Mouse (Mus musculus) kidney, postnatal 0 days (tissue): ENCODE data around the gene Hoxa5. TPM values are rescaled to one million over a fixed set of nuclear protein-coding genes. Genes with fewer than 3 reads are reported as not detected.

Experiments
- ATAC-seq: fragments of 200-750 bp; cut with Nextera tagmentation; replicated peaks from 2 replicates; pipeline ENCODE4 v1.8.0; 2017; ENCODE audit warnings: low read depth, moderate number of reproducible peaks, moderate TSS enrichment, moderate library complexity; ENCODE audit not compliant: low FRiP score
- DNase-seq: peaks from one replicate; pipeline ENCODE4 v3.0.0-alpha.2; 2016; ENCODE audit warnings: low spot score
- H3K27ac ChIP-seq: fragments of 300-500 bp; sonication (generic); 2 replicates; pipeline ENCODE4 v1.5.1; 2014; ENCODE audit warnings: mild to moderate bottlenecking
- H3K27me3 ChIP-seq: fragments of 300-500 bp; sonication (generic); 2 replicates; pipeline ENCODE4 v1.6.1; 2014; ENCODE audit warnings: low read length, mixed read lengths; ENCODE audit not compliant: insufficient read depth
- H3K36me3 ChIP-seq: fragments of 300-500 bp; sonication (generic); 2 replicates; pipeline ENCODE4 v1.6.1; 2014; ENCODE audit warnings: low read length, mixed read lengths; ENCODE audit not compliant: insufficient read depth
- H3K4me1 ChIP-seq: fragments of 300-500 bp; sonication (generic); replicated peaks from 2 replicates; pipeline ENCODE4 v1.6.1; 2014; ENCODE audit warnings: antibody characterized with exemption, low read length, mixed read lengths; ENCODE audit not compliant: insufficient read depth
- H3K4me2 ChIP-seq: fragments of 300-500 bp; sonication (generic); 2 replicates; pipeline ENCODE4 v1.6.1; 2014; ENCODE audit warnings: mild to moderate bottlenecking, low read length, moderate library complexity, mixed read lengths
- H3K4me3 ChIP-seq: fragments of 300-500 bp; sonication (generic); replicated peaks from 2 replicates; pipeline ENCODE4 v1.5.1; 2014; ENCODE audit warnings: low read depth, low read length
- H3K9ac ChIP-seq: fragments of 300-500 bp; sonication (generic); 2 replicates; pipeline ENCODE4 v1.6.1; 2014; ENCODE audit warnings: low read depth, low read length
- H3K9me3 ChIP-seq: fragments of 300-500 bp; sonication (generic); replicated peaks from 2 replicates; pipeline ENCODE4 v1.6.1; 2016; ENCODE audit warnings: low read length, inconsistent platforms, mixed read lengths
- CTCF ChIP-seq: IDR thresholded peaks from 2 replicates; pipeline ENCODE4 v1.5.1; 2016; ENCODE audit warnings: antibody characterized with exemption, low read depth, mild to moderate bottlenecking, moderate library complexity
- WGBS: fragments of 180-500 bp; shearing (Covaris S2); extraction: QIAGEN DNeasy Blood & Tissue Kit; methylation state at CpG from one replicate; pipeline ENCODE4 v1.1.7; 2014; 5-methylcytosine and 5-hydroxymethylcytosine counted together
- polyA plus RNA-seq: library from polyadenylated mRNA; unstranded; fragments of >200 nt; fragmentation: Nextera tagmentation; extraction: Ambion mirVana; gene quantifications from 2 replicates; pipeline ENCODE4 v1.2.1, GENCODE M21; 2015

Hoxa5 gene
- polyA plus RNA-seq, 1 experiment from 2014 or later, result 10.4 TPM

DNA sequence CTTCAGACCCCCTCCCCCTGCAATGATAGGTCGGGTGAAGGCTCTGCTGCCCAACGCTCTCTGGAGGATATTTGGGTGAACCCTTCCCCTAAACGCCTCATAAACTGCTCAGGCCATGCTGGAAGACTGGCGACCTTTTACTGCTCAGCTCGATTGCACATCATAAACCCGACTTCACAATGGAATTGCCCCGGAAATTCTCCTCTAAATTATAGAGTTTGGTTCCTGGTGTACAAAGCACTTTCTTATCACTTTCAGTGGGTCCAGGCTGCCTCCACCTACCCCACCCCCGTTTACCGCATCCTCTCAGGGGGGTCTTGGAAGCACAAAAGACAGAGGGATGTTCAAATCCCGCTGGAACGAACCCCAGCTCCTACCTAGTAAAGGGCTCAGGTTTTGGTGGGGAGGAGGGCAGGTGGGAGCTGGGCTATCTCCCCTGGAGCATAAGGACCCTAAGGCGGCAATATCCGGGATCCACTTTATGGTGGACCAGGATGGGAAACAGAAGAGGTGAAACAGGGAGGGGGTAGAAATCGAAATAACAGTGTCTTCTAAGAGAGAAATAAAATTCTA is 14.3 kb upstream of the Hoxa5 start:
- 25% methylated on average over 14 of the region's 14 CpGs for WGBS
- no peaks in the 10 kb centered on the region for H3K27me3 ChIP-seq
- H3K36me3 ChIP-seq, result no peaks in the 10 kb centered on the region
- peak overlapping the region; percentile 96 for H3K27ac ChIP-seq
- peak overlapping the region; percentile 62; the same call in 1 of the 2 replicates for H3K4me3 ChIP-seq
- DNase-seq, result peak; percentile 83
- peak overlapping the region; percentile 89 for H3K4me2 ChIP-seq
- peak overlapping the region; percentile 91; the same call in 1 of the 2 replicates for H3K9ac ChIP-seq
- H3K4me1 ChIP-seq, result peaks cover 47% of the 10 kb centered on the region
- no peak for ATAC-seq
- no peaks in the 10 kb centered on the region for H3K9me3 ChIP-seq
- TF ChIP-seq CTCF, result no peak

DNA sequence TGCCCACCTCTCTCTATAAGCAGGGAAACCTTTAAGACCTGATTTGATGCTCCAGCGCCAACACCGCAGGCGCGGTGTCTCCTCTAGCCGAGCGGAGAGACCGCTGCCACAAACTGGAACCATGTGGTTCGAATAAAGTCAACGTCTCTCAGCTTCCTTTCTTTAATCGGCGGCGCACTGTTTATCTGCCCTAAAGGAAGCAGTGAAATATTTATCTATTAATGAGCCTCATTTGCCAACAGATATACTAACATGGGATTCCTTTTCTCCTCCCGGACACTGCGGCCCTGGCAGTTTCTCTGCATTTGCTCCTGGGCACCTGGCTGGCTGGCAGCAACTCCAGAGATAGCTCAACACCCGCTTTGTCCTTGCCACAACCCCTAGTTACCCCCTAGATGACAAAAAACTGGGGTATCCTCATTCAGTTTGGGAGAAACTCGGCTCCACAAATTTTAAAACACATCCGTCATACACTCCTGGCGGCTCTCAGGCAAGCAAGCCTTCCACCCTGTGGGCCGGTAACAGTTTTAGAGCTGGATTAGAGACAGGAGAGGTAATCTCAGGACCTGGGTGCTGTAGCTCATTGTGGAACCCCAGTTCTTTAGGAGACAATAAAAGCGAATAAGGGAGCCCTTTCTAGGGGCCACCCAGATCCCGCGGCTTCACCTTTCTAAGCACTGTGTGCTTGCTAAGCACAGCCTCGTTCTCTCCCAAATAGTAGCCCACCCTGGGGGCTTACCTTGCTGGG is 13.7 kb upstream of the Hoxa5 start:
- TF ChIP-seq CTCF, result no peak
- Histone ChIP-seq H3K36me3 (no peaks in the 10 kb centered on the region), H3K4me1 (peaks cover 50% of the 10 kb centered on the region), H3K4me3 (peak overlapping the region; percentile 62), H3K27me3 (no peaks in the 10 kb centered on the region), H3K4me2 (peak overlapping the region; percentile 89), H3K27ac (peak overlapping the region; percentile 96), H3K9ac (peak overlapping the region; percentile 91), H3K9me3 (no peaks in the 10 kb centered on the region)
- ATAC-seq (no peak), DNase-seq (peak; percentile 64)
- WGBS, result 17% methylated on average over 23 of the region's 23 CpGs

DNA sequence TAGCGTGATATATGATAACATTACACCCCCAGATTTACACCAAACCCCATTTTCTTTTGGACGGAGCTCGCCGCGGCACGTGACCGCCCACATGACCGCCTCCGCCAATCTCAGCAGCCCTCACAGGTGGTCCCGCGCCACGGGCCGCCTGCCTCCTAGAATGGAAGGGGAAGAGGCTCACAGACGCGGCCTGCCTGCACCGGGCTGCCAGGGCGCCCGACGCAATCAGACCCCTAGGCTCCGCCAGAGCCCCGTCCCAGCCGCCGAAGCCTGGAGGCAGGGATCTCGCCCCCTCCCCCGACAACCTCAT is 13.0 kb upstream of the Hoxa5 start:
- DNase-seq, result peak; percentile 98
- Histone ChIP-seq H3K9me3 (no peaks in the 10 kb centered on the region), H3K4me2 (peak overlapping the region; percentile 89), H3K4me3 (peak overlapping the region; percentile 62), H3K4me1 (peaks cover 50% of the 10 kb centered on the region), H3K36me3 (no peaks in the 10 kb centered on the region), H3K9ac (peak overlapping the region; percentile 91), H3K27ac (peak overlapping the region; percentile 96), H3K27me3 (no peaks in the 10 kb centered on the region)
- ATAC-seq, result peak; percentile 81
- no peak for TF ChIP-seq CTCF
- 1% methylated on average over 25 of the region's 25 CpGs for WGBS

DNA sequence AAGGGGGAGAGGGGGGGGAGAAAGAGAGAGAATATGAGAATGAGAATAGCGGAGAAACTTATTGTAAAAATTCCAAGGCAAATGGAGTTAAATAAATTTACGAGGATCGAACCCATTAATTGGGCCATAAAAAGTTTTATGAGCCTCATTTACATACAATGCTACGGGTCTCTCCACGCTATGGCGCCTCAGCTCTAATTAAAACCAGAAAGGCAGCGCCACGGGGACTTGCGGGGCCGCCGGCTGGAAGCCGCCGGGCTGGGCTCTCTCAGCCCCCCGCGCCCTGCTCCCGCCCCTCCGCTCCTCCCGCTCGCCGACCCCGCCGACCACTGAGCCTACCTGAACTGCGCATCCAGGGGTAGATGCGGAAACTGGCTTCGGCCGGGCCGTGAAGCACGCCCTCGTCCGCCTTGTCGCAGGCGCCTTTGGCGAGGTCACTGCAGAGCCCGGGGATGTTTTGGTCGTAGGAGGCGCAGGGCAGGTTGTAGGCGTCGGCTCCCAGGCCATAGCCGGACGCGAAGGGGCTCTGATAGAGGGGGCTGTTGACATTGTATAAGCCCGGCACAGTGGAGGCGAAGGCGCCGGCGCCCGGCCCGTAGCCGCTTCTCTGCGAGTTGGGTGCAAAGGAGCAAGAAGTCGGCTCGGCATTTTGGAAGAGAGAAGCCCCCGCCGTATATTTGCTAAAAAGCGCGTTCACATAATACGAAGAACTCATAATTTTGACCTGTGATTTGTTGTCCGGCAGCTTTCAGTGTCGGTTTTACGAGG is 12.5 kb upstream of the Hoxa5 start:
- DNase-seq (no peak), ATAC-seq (peak; percentile 31; the same call in 1 of the 2 replicates)
- no peak for TF ChIP-seq CTCF
- H3K9ac ChIP-seq, result peak overlapping the region; percentile 91
- H3K27me3 ChIP-seq, result no peaks in the 10 kb centered on the region
- peak overlapping the region; percentile 96 for H3K27ac ChIP-seq
- no peaks in the 10 kb centered on the region for H3K36me3 ChIP-seq
- no peaks in the 10 kb centered on the region for H3K9me3 ChIP-seq
- peaks cover 50% of the 10 kb centered on the region for H3K4me1 ChIP-seq
- WGBS, result under 1% methylated on average over 54 of the region's 60 CpGs
- H3K4me3 ChIP-seq, result peak overlapping the region; percentile 62
- H3K4me2 ChIP-seq, result peak overlapping the region; percentile 89

DNA sequence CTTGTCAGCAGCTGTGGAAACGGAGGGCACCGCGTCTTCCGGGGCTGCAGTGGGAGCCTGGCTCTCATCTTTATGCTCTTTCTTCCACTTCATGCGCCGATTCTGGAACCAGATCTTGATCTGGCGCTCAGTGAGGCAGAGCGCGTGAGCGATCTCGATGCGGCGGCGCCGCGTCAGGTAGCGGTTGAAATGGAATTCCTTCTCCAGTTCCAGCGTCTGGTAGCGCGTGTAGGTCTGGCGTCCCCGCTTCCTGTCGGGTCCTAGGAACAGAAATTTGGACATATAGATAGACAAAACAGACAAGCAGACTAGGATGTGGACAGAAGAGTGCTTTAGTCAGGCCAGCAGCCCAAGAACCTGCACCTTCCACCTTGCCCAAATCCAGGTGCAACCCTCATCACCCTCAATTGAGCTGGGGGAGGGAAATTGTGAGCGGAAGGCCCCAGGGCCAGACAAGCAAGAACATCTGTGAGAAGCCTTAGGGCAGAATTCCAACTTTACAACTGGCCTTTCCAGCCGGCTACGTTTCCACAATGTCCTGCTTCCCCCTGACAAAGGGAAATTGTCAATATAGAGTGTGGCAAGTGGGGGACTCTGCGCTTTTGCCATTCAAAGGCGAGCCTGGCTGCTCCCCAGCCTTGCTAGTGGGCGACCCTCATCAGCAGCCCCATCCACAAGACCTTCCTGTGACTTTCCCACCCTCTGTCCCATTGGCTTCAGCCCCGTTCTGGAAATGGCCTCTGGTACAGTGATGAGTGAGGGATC is 11.6 kb upstream of the Hoxa5 start:
- no peak for DNase-seq

More for the DNA sequence above, 11.6 kb upstream of the Hoxa5 start:
- Histone ChIP-seq H3K27ac (peak overlapping the region; percentile 96), H3K36me3 (no peaks in the 10 kb centered on the region), H3K9ac (peak overlapping the region; percentile 91), H3K4me1 (peaks cover 51% of the 10 kb centered on the region), H3K4me2 (peak overlapping the region; percentile 89), H3K27me3 (no peaks in the 10 kb centered on the region), H3K9me3 (no peaks in the 10 kb centered on the region), H3K4me3 (peak overlapping the region; percentile 62)
- WGBS, result 2% methylated on average over 30 of the region's 30 CpGs
- no peak for TF ChIP-seq CTCF
- ATAC-seq, result no peak
